Mouse (Mus musculus) left cerebral cortex, adult 8-10 months (tissue): ENCODE measurements around the gene C330007P06Rik. TPM values are rescaled to one million over a fixed set of nuclear protein-coding genes. Genes with fewer than 3 reads are reported as not detected.
"Not testable (repeated sequence)": the region's sequence is repeated elsewhere in the genome, so short reads cannot be mapped to it uniquely, and the experiment has no call there.

Experiments
- DNase-seq, 2 experiments: peaks; one replicate each; pipeline ENCODE4 v3.0.0; 2022; ENCODE audit warnings: low spot score in 2 of 2
- total RNA-seq, 4 experiments: library from RNA; stranded (reverse); gene quantifications; 2 replicates each; pipeline ENCODE4 v1.2.4; 2022

Gene C330007P06Rik
- 10 to 100 TPM; 36.4 to 42.3 (median 37.5) TPM for total RNA-seq

DNA sequence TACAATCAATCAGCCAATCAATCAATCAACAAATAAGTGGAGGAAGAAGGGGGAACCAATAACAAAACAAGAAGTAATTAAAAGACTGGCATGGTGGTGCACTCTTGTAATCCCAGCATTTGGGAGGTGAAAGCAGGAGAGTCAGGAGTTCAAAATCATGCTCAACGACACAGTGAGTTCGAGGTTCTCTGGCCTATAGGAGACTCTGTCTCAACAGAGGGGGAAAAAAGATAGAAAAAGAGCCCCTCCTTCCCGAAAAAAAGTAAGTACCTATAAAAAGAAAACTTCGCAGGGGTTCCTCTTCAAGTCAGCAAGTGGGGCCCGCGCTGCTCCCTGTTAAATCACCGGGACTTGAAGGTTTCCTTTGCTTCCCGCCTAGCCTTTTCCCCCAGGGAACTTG lies at the start of gene C330007P06Rik, which contains the start of gene Ube2a:
C330007P06Rik (minus strand) TSS at position 347 of the 400 bp plus-strand sequence.
Ube2a (plus strand) TSS at position 136 of the 400 bp plus-strand sequence.
- DNase-seq = no peak

DNA sequence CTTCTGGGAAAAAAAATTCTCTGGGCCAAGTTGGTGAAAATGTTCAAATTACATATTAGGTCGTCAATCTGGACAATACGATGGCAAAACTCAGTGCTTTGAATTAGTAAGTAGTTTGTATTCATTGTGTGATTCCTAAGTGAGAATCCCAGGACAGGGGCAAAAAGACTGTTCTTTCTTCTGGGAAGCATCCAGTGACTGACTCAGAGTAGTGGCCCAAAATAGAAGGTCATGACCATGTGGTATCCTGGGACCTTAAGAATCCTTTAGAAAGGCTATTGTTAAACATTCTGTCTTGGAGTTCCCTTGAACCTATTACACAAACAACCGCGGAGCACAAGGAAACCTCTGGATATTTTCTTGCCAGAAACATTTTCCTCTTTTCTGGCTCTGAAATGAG lies 47.4 kb upstream of the C330007P06Rik start:
- DNase-seq = no peak

DNA sequence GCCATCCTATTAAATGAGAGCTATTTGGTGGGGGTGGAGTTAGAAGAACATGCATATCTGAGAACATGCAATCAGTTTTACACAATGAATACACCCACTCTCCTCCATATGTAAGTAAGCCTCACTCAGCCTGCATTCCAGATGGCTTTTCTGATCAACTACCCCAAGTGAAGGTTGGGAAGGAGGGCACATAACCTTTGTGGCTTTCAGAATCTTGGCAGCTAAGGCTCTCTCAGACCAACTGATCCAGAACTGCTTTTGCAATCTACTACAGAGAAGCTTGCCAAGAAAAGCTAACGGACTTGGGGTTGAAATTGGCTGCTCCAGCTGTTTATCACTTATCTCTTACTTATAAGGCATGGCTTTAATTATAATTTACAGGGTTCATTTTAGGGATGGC lies 43.8 kb upstream of the C330007P06Rik start:
- DNase-seq = no peak

DNA sequence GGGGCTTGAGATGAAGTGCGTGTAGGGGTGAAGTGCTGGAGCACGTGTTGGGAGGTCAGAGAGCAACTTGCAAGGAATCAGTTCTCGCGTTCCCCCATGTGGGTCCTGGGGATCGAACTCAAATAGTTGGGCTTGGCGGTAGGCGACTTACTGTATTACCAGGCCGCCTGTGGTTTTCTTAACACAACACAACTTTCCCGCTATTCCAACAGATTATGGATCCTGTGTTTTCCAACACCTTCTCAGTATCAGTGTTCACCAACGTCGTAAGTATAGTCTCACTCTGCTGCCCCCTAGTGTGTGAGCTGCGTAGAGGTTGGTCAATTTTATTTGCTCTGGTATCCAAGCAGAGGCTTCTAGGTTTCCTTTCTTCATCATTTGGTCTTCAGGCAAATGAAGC lies 37.4 kb upstream of the C330007P06Rik start:
- peak in 1 of 2 experiments; percentile 11 for DNase-seq

DNA sequence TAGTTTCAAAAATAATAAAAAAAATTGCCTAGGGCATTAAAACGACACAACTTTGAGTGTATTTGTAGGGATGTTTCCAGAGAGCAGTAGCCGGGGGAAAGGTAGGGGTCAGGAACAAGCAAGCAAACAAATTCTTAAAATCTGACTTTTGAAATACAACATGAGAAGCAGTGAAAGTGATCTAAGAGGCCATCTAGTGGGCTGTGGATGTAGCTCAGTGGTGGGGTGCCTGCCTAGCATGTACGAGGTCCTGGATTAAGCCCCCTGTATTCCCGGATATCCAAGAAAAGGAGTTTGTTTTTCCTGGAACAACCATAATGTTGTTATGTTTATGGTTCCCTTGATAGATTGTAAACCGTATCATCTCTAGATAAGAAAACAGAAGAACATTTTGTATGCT lies 32.6 kb upstream of the C330007P06Rik start:
- no peak for DNase-seq

DNA sequence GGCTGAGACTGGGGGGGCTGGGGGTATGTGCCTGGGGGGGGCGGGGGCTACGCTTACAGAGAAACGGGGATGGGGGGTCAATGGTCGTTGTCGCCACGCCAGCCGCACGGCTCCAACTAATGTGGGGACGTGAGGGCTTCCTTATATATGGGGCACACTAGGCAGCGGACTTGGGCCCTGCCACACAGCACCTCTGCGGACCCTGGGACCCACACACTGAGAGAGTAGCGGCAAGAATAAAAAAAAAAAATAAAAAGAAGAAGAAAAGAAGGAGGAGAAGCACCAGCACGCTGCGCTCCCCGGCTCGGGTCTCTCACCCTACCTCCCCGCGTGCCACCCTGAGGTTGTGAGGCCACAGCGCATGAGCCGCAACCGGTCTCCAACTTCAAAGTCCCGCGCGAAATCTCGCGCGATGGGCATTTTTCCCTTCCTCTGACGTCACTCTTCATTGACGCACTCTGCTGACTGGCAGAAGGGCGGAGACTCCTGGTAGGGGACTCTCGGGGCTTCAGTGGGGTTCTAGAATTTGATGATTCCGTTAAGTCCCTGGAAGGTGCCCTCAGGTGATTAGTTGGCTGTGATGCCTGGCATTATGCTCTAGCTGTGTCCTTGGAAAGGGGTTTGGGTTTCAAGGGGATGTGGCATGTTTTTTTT lies 29.3 kb upstream of the C330007P06Rik start:
- DNase-seq = peak; percentile 88 to 89

DNA sequence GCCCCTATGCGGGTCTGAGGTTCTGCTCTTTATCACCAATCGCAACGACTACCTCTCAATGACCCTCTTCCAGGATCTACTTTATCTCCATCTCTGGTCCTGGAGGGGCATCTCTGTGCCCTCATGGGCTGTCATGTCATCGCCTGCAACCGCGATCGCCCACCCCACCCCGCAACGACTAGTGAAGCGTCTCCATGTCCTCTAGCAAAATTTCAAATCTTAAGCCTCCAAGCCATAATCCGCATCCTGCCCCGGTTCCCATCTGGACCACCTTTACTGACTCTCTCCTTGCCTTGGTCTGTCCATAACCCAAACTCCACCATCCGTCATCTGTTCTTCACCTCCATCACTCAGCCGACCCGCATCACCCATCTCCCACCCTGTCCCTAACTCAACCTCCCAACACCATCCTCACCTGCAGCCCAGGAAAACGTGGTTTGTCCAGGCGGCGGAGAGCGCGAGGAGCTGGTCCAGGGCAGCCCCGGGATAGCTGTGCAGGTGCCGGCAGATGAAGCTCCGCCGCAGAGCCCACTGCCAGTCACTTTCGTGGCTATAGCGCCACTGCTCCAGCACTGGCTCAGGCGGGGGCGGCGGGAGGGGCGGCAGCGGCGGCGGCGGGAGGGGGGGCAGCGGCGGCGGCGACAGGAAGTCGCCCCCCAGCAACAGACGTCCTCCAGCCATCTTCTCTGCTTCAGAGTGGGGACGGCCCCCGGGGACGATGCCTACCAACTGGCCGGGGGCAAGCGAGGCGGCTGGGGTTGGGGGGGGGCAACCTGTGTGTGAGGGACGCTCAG lies 28.6 kb upstream of the C330007P06Rik start, which contains the start of gene Nkrf:
Nkrf (minus strand) TSS at position 579 of the 794 bp plus-strand sequence.
- DNase-seq = peak; percentile 22 to 24

DNA sequence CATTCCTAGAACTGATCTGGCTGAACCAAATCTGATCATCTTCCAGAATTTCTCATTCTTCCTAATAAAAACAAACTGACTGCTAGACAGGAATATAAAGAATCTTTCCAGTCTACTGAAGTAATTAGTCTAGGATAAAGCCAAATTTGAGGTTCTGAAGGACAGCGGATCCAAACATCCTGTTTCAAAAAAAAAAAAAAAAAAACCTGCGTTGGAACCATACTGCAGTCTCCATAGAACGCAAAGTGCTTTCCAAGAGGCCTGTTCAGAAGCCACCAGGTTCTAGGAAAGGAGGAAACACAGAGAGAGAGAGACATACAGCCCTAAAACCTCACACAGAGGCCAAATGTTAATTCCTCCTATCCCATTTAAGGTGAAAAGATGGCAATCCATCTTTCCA lies 27.7 kb upstream of the C330007P06Rik start:
- no peak for DNase-seq

DNA sequence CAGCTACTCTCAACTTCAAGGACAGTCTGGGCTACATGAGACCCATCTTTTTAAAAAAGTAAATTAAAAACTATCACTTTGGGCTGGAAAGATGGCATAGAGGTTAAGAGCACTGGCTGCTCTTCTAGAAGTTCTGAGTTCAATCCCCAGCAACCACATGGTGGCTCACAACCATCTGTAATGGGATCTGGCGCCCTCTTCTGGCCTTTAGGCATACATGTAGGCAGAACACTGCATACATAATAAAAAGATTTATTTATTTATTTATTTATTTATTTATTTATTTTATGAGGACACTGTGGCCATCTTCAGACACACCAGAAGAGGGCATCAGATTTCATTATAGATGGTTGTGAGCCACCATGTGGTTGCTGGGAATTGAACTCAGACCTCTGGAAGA lies 25.0 kb upstream of the C330007P06Rik start:
- not testable (repeated sequence) for DNase-seq

DNA sequence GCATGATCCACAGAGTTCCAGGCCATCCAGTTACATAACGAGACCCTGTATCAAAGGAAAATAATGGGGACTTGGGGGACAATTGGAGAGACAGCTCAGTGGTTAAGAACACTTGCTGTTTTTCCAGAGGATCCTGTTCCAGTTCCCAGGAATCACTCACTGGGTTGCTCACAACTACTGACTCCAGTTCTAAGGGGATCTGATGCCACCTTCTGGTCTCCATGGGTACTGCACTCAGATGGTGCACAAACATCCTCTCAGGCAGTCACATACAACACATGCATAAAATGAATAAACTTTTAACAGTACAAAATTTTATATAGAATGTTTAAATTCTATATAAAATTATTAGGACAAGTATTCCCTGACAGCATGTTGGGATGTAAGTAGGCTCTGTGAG lies 10.8 kb upstream of the C330007P06Rik start:
- DNase-seq = no peak

DNA sequence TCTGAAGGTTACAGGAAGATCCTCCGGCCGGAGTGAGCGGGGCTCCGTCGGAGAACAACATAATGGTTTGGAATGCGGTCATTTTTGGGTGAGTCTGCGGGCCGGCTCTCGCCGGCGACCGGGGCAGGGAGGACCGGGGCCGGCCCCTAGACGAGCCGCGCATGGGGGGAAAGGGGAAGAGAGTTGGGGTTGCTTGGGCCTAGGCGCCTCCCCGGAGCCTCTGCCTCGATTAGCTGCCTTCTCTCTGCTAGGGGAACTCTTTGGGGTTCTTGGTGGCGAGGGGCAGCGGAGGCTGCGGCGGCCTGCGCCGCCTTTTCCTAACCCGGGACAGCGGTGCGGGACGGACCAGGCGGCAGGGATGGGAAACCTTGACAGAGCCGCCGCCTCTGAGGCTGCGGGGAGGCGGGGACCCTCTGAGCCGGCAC lies 805 bp upstream of the C330007P06Rik start:
- DNase-seq = no peak

DNA sequence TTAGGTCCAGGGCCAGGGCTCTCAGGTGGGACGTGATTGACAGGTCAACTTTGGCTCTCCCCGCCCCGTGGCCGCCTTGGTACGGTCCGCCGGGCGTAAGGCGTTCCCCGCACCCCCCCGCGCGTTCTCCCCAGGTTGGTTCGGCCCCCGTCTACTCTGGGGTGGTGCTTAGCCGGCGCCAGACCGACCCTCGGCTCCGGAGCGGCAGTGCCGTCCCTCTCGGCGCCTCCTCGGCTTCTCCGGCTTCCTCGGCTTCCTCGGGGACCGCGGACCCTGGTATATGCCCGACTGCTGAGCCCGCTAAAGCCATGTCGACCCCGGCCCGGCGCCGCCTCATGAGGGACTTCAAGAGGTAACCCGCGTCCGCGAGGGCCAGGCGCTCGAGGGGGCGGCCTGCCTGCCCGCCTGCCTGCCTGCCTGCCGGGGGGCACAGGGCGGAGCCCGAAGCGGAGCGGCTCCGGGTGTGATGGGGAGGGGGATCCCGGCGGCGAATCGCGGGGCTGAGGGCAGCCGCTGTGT lies 326 bp upstream of the C330007P06Rik start:
- peak; percentile 65 to 66 for DNase-seq

DNA sequence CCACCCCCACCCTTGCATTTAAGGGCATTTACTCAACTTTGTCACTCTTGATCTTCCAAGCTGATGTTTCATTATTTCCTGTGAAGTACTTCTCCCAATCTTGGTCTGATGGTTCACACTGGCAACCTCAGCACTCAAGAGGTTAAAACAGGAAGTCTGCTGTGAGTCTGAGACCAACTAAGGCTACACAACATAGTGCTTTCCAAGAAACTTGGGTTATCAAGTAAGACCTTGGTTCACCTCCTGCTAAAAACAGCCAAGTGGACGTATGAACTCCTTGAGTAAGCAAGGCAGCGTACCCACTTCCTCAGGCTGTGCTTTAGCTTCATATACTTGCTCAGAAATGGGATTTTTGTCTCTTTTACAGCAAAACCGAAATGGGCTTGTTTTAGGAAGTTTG lies 3.5 kb downstream of the C330007P06Rik start:
- no peak for DNase-seq

DNA sequence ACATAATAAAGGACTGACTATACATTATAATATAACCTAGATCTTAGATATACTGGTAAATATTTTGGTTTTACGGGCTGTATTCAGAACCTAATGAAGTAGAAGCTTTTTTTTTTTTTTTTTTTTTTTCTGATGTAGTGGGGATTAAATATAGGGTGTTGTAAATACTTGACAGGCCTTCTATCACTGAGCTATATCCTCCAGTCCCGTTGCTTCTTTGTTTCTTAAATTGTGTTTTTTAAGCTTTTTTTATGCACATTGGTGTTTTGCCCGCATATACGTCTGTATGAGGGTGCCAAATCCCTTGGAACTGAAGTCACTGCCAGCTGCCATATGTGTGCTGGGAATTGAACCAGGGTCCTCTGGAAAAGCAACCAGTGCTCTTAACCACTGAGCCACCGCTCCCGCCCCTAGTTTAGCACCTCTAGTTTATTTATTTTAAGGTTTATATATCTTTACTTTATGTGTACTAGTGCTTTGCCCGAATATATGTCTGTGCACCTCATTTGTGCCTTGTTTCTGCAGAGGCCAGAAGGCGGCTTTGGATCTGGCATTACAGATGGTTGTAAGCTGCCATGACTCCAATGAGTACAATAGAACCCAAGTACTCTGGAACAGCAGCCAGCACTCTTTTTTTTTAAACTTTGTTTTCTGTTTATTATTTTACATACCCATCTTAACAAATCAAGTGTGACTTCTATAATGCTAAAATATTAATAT lies 9.1 kb downstream of the C330007P06Rik start:
- no peak for DNase-seq

DNA sequence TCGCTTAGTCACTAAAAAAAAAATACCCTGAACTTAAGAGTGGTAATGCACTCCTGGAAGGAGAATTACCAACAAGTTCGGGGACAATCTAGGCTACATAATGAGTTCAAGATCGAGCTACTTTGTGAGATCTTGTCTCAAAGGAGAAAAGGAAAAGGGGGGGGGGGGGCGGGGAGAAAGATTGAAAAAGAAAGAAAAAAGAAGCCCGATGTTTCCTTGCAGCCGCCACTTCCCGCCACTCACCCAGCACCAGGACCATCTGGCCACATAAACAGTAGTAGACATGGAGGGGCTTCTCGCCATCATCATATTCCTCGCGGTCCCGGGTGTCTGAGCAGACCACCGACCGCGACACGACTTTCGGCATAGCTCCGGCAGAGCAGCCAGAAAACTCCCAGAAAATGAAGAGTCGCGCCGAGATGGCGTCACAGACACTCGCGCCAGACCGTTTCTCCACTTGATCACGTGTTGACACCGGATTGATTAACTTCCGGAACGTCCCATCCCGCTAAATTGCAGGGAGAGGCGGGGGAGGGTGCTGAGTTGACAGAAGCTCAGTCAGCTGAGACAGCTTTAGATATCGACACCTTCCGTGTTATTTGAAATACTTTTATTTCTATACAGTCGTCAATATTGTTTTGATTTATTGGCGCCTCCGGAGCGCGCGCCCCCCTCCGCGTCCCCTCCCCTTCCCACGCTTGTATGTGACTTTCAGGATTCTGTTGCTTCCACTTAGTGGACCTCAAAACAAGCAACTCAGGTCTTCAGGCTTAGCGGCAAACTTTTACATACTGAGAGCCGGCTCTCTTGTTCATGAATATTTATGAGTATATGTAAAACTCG lies 9.9 kb downstream of the C330007P06Rik start:
- DNase-seq = peak; percentile 68 to 69

DNA sequence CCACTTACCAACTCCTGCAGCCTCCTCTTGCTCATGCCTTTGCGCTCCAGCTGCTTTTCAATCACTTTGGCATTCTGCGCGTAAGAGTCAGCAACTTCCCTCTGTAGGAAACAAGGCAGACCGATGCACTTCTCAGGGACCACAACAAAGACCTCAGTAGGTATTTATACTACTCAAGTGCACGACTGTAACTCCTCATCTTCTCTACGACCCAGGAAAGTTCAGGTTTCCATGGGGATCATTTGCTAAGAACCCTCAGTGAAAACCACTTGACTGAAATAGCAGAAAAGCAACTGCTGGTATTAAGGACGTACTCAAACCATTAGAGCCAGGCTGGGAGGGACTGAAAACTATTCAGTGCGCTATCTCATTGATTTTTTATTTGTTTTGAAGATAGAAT lies 21.3 kb downstream of the C330007P06Rik start:
- no peak for DNase-seq

DNA sequence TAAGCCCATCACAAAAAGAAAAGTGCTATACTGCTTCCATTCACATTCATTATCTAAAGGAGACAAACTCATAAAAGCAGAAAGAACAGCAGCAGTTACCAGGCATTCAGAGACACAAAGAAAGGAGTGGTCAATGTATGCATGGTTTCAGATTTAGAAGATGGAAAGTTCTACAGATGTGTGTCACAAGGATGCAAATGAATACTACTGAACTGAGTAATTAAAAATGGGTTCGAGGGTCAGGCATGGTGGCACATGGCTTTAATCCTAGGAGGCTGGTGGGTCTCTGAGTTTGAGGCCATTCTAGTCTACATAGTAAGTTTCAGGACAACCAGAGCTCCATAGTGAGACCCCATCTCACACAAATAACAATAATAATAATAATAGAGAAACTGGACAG lies 26.8 kb downstream of the C330007P06Rik start:
- no peak for DNase-seq

DNA sequence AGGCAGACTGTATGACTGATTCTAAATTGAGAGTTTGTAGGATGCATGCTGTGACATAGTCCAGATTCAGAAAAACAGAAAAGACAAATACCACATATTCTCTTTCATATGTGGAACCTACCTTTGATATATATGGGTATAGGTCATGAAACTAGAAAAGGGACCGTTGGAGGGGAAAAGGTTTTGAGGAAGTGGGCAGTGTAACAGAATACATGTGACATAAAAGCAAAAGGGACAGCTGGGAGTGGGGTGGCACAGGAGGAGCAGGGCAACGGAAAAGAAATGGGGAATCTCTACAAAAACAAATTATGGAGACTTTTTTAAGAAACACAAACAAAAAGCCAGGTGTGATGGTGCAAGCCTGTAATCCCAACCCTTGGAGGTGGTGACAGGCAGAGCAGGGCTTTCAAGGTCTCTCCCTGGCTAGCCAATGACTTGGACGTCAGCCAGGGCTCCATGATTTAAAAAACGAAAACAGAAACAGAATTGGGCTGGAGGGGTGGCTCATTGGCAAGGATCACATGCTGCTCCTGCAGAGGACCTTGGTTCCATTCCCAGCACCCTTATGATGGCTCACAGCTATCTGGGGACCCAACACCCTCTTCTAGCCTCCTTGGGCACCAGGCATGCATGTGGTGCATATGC lies 30.4 kb downstream of the C330007P06Rik start:
- no peak for DNase-seq

DNA sequence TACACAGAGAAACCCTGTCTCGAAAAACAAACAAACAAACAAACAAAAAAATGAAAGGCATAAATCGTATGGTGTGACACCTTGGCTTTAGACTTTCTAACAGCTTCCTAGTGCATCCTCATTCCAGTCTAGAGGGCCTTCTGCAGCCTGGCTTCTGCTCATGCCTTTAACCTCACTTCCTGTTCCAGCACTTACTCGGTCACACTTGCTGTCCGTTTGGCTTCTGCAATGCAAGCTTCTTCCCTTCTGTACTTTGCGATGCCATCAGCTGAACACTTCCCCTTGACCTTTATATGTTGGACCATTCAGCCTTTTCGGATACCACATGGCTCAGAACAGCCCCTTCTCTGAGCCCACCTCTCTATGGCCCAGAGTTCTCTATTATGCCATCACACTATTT lies 32.2 kb downstream of the C330007P06Rik start:
- no peak for DNase-seq

DNA sequence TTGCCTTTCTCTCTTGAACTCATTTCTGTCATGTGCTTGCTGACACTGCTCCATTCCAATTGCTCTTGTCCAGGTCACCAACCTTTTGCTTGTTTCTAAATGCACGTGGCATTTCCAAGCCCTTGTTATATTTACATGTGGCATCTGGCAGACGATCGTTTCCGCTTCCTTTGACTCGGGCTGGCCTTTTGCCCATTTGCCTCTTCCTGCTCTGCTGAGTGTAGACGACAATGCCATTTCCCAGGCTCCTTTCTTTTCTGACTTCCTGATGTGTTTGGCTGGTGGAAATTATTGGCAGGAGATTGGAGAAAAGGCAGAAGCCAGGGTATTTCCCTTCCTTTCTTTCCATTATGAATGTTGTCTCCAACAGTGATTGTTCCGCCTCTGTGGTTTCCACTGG lies 34.5 kb downstream of the C330007P06Rik start:
- no peak for DNase-seq
